Mouse (Mus musculus): Measurements from ENCODE around the gene Emc7.

The Emc7 gene

DNA sequence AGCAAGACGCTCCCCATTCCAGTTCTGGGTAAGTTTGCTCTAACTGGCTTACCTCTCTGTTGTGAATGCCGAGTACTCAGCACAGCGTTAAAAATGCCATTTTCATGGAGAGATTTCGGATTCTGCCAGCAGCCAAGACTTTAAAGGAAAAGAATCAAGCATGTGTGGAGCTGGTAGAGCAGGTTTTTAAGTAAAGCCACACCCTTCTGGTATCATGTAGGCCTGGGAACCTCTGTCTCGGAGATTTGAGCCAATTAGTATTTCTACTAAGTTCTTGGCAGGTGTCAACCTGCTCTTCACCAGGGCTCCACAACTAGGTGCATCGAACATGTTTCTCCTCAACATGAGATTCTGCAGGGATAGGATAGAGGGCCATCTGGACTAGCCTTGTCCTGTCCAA is 21.8 kb downstream of the Emc7 start:
- DNase-seq (ENCODE audit: low spot score), result no peak

- no peak for DNase-seq (ENCODE audit: low spot score)
Measured at GRCm38 (mm10) chr2:112480669-112481068, 25.9 kb downstream of the Emc7 start, which contains the start of gene Chrm5. Chrm5 (minus strand) TSS chr2:112480769.

DNA sequence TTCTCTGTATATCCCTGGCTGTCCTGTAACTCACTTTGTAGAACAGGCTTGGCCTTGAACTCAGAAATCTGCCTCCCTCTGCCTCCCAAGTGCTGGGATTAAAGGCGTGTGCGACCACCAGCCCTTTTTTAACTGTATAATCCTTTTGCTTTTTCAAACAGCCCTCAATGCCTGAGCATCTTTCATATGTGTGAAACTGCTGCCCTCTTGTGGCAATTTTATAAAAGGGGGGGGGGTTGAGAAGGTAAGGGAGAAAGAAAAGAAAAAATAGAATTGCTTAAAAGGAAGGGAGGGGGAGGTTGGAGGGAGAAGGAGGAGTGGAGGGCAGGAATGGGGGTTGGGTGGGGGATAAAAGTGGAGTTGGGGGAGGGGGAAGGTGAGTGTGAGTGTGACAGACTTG is 26.8 kb downstream of the Emc7 start:
- no peak for DNase-seq (ENCODE audit: low spot score)

GRCm38 (mm10) chr2:112482533-112483333 is 27.9 kb downstream of the Emc7 start:
- DNase-seq (ENCODE audit: low spot score), result no peak

DNA sequence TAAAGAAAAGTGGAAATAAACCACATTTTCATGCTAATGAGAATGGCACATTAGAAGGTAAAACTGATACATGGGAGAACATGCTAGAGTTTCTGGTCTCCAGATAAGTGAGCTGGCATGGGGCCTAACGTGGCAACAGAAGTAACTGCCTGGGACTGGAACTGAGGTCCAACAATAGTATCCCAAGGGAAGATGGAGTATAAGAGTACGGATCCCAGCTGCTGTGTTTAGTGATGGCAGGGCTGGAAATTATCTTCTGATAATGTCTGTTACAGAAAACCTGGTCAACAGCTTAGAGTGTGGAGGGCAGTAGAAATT is 28.5 kb downstream of the Emc7 start:
- no peak for DNase-seq (ENCODE audit: low spot score)

GRCm38 (mm10) chr2:112484886-112485285 is 30.1 kb downstream of the Emc7 start:
- no peak for DNase-seq (ENCODE audit: low spot score)

- DNase-seq (ENCODE audit: low spot score), result no peak
Measured at GRCm38 (mm10) chr2:112490483-112491196, 35.8 kb downstream of the Emc7 start.

DNA sequence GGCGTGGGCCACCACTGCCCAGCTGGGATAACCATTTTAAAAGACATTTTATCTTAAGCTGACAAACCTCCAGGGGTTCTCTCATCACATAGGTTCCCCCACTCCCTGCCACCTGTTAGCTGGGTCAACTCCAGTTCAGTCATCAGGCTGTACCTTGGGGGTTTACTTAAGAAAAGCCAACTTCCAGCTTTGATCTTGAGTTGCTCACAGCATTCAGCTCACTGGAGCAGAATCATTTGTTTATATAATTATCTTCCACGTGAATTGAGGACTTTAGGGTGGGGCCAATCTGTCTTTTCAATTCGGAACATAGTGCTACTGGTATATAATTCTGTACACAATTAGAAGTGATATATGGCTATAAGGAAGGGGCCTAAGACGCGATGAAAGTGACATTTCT is 36.8 kb downstream of the Emc7 start:
- no peak for DNase-seq (ENCODE audit: low spot score)

GRCm38 (mm10) chr2:112492431-112492855 is 37.6 kb downstream of the Emc7 start:
- DNase-seq (ENCODE audit: low spot score), result no peak

GRCm38 (mm10) chr2:112492856-112493538 is 38.2 kb downstream of the Emc7 start, which contains the start of gene Aven:
Aven (plus strand) TSS chr2:112492964.
- DNase-seq (ENCODE audit: low spot score), result peak; percentile 89

DNA sequence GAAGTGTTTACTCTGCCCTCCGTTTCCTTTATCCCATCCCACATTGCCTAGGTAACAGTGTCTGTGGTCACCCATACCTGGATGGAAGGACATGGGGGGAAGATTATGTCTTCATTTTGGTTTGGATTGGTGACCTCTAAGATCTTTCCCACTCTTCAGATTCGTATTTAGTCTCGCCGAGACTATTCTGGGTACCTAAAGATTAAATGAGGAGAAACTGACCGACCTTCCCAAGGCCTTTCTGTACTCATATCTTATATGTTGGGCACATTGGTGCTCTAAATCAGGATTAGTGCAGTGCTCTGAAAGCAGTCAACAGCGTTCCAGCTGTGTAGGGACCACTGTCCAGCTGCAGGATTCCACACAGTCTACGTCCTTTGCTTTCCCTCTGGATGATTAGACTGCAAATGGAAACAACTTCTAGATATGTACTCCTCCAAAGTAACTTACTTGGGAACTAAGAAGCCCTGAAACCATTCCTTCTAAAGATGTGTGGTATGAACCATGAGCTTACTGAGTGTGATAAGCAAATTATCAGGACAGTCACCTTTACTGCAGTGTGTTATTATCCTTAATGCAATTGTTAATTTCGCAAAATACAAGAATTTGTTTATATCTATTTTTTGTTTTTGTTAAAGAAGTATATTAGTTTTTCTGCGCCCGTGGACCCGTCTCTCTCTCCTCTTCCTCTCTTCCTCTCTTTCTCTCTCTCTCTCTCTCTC is 38.9 kb downstream of the Emc7 start:
- no peak for DNase-seq (ENCODE audit: low spot score)

DNA sequence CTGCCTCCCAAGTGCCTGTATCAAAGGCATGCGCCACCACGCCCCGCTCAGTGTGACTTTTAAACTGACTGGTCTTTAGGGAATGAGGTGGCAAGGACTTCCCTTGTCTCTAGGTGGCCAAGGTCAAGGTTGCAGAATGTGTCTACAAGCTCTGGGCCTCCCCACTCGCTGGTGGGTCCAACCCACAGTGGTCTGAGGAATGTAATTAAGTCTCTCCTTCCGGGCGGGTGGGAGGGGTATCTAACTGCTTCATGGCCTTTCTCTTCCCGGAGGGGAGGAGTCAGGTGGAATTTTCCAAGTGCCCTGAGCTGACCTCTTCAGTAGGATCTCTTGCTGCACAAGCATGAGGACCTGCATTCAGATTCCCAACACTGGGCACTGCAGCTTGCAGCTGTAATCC is 43.1 kb downstream of the Emc7 start:
- no peak for DNase-seq (ENCODE audit: low spot score)

DNA sequence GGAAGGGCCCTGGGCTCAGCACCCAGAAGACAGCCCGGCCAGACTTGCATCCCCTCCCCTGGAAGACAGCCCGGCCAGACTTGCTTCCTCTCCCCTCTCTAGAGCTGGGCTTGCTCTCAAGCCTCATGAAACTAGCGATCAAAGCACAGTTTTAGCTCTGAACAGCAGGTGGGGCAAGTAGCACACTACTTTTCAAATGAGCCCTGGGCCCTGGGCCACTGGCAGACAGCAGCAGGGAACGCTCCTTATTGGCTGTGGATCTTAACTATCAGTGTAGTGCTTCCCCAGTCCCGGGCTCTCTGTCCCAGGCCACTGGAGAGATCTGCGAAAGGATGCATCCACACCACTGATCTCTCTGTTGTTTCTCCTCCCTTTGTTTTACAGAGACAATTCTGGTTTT is 46.4 kb downstream of the Emc7 start:
- DNase-seq (ENCODE audit: low spot score), result peak; percentile 73

- DNase-seq (ENCODE audit: low spot score), result no peak
Measured at GRCm38 (mm10) chr2:112503978-112504377, 49.2 kb downstream of the Emc7 start.

DNA sequence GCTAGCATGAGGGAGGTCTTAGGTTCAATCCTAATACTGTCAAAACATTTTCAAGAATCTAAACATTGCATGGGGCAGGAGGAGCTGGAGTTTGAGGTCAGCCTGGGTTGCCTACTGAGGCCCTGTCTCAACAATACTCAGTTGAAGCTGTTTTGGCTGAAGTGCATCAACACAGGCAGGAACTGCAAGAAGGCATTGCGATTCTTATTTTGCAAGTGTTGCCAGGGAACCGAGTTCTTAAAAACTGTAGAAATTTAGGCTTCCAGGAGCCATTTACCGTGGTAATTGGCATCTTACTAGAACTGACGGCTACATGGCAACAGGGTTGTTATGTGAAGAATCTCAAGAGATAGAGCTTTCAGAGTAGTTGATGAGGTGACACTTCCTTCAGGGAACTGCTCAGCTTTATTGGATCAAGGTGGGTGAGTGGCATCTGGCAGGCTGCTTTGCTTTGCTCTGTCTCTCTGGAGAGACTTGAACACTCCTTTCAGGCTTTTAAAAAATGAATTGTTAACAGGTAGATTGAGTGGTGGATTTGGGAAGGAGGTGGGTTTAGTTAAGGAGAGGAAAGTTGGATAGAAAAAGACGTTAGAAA is 52.1 kb downstream of the Emc7 start:
- no peak for DNase-seq (ENCODE audit: low spot score)

DNA sequence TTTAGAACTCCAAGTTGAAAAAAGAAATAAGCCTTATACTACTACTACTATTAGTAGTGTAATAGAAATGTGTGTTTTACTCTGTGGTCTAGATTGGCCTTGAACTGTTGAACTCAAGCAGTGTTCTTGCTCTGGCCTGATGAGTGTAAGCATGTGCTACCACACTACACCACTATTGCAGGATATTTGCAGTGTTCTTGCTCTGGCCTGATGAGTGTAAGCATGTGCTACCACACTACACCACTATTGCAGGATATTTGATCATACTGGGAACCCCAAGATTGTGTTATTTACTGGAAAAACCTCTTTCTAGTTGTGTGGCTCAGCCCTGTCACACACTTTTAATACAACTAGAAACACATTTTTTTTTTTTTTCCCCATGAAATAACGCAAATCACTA is 52.6 kb downstream of the Emc7 start:
- no peak for DNase-seq (ENCODE audit: low spot score)

GRCm38 (mm10) chr2:112510140-112510539 is 55.3 kb downstream of the Emc7 start:
- DNase-seq (ENCODE audit: low spot score), result no peak

- DNase-seq (ENCODE audit: low spot score), result no peak
Measured at GRCm38 (mm10) chr2:112513036-112513435, 58.2 kb downstream of the Emc7 start.

- DNase-seq (ENCODE audit: low spot score), result no peak
Measured at GRCm38 (mm10) chr2:112516728-112517127, 61.9 kb downstream of the Emc7 start.

GRCm38 (mm10) chr2:112517218-112517617 is 62.4 kb downstream of the Emc7 start:
- no peak for DNase-seq (ENCODE audit: low spot score)

GRCm38 (mm10) chr2:112518541-112518940 is 63.7 kb downstream of the Emc7 start:
- DNase-seq (ENCODE audit: low spot score), result no peak
